Mouse (Mus musculus) naive thymus-derived CD4-positive, alpha-beta T cell, adult 2 months (primary cell): ENCODE measurements around the gene Gm13271.
A peak's percentile ranks its signal among the peaks of the same experiment; 100 is the strongest.
"Not testable (repeated sequence)": the region's sequence is repeated elsewhere in the genome, so short reads cannot be mapped to it uniquely, and the experiment has no call there.

ENCODE experiments used
- DNase-seq: peaks from one replicate; pipeline ENCODE4 v3.0.0-alpha.2; 2011; ENCODE audit warnings: low read depth

The Gm13271 gene

GRCm38 (mm10) chr4:88754818-88755340 lies at the start of gene Gm13271:
Gene Gm13271 (plus strand): TSS chr4:88754868.
- DNase-seq: not testable (repeated sequence)

- DNase-seq: no peak
Observed at GRCm38 (mm10) chr4:88705924-88706323, 48.7 kb upstream of the Gm13271 start.

GRCm38 (mm10) chr4:88707128-88707826 lies 47.4 kb upstream of the Gm13271 start:
- DNase-seq: no peak

- DNase-seq: no peak
Observed at GRCm38 (mm10) chr4:88714281-88714680, 40.4 kb upstream of the Gm13271 start.

- no peak for DNase-seq
Observed at GRCm38 (mm10) chr4:88715059-88715458, 39.6 kb upstream of the Gm13271 start.

GRCm38 (mm10) chr4:88718715-88719114 lies 36.0 kb upstream of the Gm13271 start:
- no peak for DNase-seq

GRCm38 (mm10) chr4:88721791-88722721 lies 32.6 kb upstream of the Gm13271 start, which contains the start of the genes Gm26566 and Klhl9:
Gene Gm26566 (plus strand): TSS chr4:88721805.
Gene Klhl9 (minus strand): TSS chr4:88722465.
- DNase-seq: peak; percentile 88

GRCm38 (mm10) chr4:88723497-88724090 lies 31.1 kb upstream of the Gm13271 start:
- no peak for DNase-seq

- no peak for DNase-seq
Observed at GRCm38 (mm10) chr4:88726727-88727126, 27.9 kb upstream of the Gm13271 start.

- peak; percentile 78 for DNase-seq
Observed at GRCm38 (mm10) chr4:88727324-88727723, 27.3 kb upstream of the Gm13271 start.

GRCm38 (mm10) chr4:88738480-88738879 lies 16.2 kb upstream of the Gm13271 start:
- DNase-seq: peak; percentile 90

GRCm38 (mm10) chr4:88739036-88739435 lies 15.6 kb upstream of the Gm13271 start:
- no peak for DNase-seq

GRCm38 (mm10) chr4:88741426-88741825 lies 13.2 kb upstream of the Gm13271 start:
- DNase-seq: no peak

GRCm38 (mm10) chr4:88742771-88743371 lies 11.8 kb upstream of the Gm13271 start:
- DNase-seq: no peak

- peak; percentile 41 for DNase-seq
Observed at GRCm38 (mm10) chr4:88744207-88744606, 10.5 kb upstream of the Gm13271 start.

- no peak for DNase-seq
Observed at GRCm38 (mm10) chr4:88749926-88750325, 4.7 kb upstream of the Gm13271 start.

- peak; percentile 80 for DNase-seq
Observed at GRCm38 (mm10) chr4:88756581-88757513, 2.2 kb downstream of the Gm13271 start.

- DNase-seq: peak; percentile 93
Observed at GRCm38 (mm10) chr4:88757628-88758031, 3.0 kb downstream of the Gm13271 start.

- not testable (repeated sequence) for DNase-seq
Observed at GRCm38 (mm10) chr4:88758751-88759150, 4.1 kb downstream of the Gm13271 start.

- not testable (repeated sequence) for DNase-seq
Observed at GRCm38 (mm10) chr4:88759610-88760268, 5.1 kb downstream of the Gm13271 start, which contains the start of gene Gm13283. Gene Gm13283 (plus strand): TSS chr4:88760119.
